Mouse (Mus musculus) C2C12 (cell line): ENCODE data around the gene Cited4. TPM values are rescaled to one million over a fixed set of nuclear protein-coding genes. Genes with fewer than 3 reads are reported as not detected.

Experiments
- H3K27me3 ChIP-seq: one replicate; pipeline ENCODE4 v1.6.1; 2011; ENCODE audit not compliant: control insufficient read depth, insufficient read depth, insufficient read length
- H3K36me3 ChIP-seq: one replicate; pipeline ENCODE4 v1.6.1; 2011; ENCODE audit not compliant: control insufficient read depth, insufficient read depth
- H3K4me3 ChIP-seq: one replicate; pipeline ENCODE4 v1.5.1; 2011; ENCODE audit warnings: mild to moderate bottlenecking, control low read depth; ENCODE audit not compliant: poor library complexity, insufficient read depth, severe bottlenecking
- H3K79me2 ChIP-seq: one replicate; pipeline ENCODE4 v1.6.1; 2011; ENCODE audit not compliant: control insufficient read depth, insufficient read depth
- H3K79me3 ChIP-seq: one replicate; pipeline ENCODE4 v1.6.1; 2011; ENCODE audit warnings: low read depth, control low read depth
- H3ac ChIP-seq: one replicate; pipeline ENCODE3; 2011; ENCODE audit warnings: low read depth; ENCODE audit not compliant: control insufficient read depth, insufficient read length
- CEBPB ChIP-seq: IDR thresholded peaks from one replicate; pipeline ENCODE4 v1.6.1; 2011; ENCODE audit warnings: low read depth, mild to moderate bottlenecking, control low read depth, moderate library complexity
- CTCF ChIP-seq: IDR thresholded peaks from one replicate; pipeline ENCODE4 v1.5.1; 2011; ENCODE audit not compliant: control insufficient read depth, insufficient read depth, insufficient read length
- FOSL1 ChIP-seq: IDR thresholded peaks from one replicate; pipeline ENCODE4 v1.8.0; 2011; ENCODE audit warnings: mild to moderate bottlenecking, low read length; ENCODE audit not compliant: poor library complexity, insufficient read depth, severe bottlenecking
- MAX ChIP-seq: IDR thresholded peaks from one replicate; pipeline ENCODE4 v1.6.1; 2011; ENCODE audit warnings: mild to moderate bottlenecking, control low read depth
- MYOD1 ChIP-seq: IDR thresholded peaks from one replicate; pipeline ENCODE4 v1.6.1; 2011; ENCODE audit warnings: low read depth; ENCODE audit not compliant: control insufficient read depth, insufficient read length
- MYOG ChIP-seq: IDR thresholded peaks from one replicate; pipeline ENCODE4 v1.6.1; 2011; ENCODE audit not compliant: control insufficient read depth, insufficient read length; ENCODE audit errors: extremely low read depth
- USF1 ChIP-seq: IDR thresholded peaks from one replicate; pipeline ENCODE4 v1.6.1; 2011; ENCODE audit warnings: low read depth, mild to moderate bottlenecking, control low read depth, moderate library complexity
- long read RNA-seq, 2 experiments: library from polyadenylated mRNA; unstranded; transcript quantifications; one replicate each; pipeline ENCODE4 v2.0.0; 2019 to 2020
- polyA plus RNA-seq: library from polyadenylated mRNA; unstranded; fragments of >200 nt; fragmentation: generic; extraction: Trizol; gene quantifications from one replicate; pipeline ENCODE4 v1.2.1, GENCODE M21; 2012; ENCODE audit warnings: missing spikeins

Gene Cited4
- not detected for polyA plus RNA-seq
- long read RNA-seq, experiment 1 = 0 reads
- long read RNA-seq, experiment 2 = 0 reads

GRCm38 (mm10) chr4:120666358-120667024, at the start of gene Cited4:
Cited4 (plus strand) TSS chr4:120666572.
- Histone ChIP-seq H3K79me2 (no peaks in the 10 kb centered on the region), H3ac (no peak within 1 kb of the TSS), H3K36me3 (no peaks in the 10 kb centered on the region), H3K4me3 (no peak within 1 kb of the TSS), H3K27me3 (peaks cover 13% of the 10 kb centered on the region), H3K79me3 (no peaks in the 10 kb centered on the region)
- TF ChIP-seq FOSL1 (no peak), MAX (no peak), CEBPB (no peak), USF1 (no peak), MYOD1 (no peak), MYOG (no peak), CTCF (no peak)

- Histone ChIP-seq H3K4me3 (no peak overlapping the region), H3K79me2 (no peaks in the 10 kb centered on the region)
- peak; percentile 64 for TF ChIP-seq USF1
- TF ChIP-seq FOSL1 = peak; percentile 71
- TF ChIP-seq MYOG = no peak
- TF ChIP-seq MAX = no peak
These were observed 38.6 kb upstream of the Cited4 start for GRCm38 (mm10) chr4:120627728-120628127.

GRCm38 (mm10) chr4:120630218-120630931, 36.0 kb upstream of the Cited4 start:
- Histone ChIP-seq H3K36me3 (no peaks in the 10 kb centered on the region), H3K79me2 (no peaks in the 10 kb centered on the region)
- TF ChIP-seq MYOD1 (no peak), USF1 (no peak), MAX (no peak), CTCF (no peak), FOSL1 (no peak)

More at GRCm38 (mm10) chr4:120627728-120628127, 38.6 kb upstream of the Cited4 start:
- no peaks in the 10 kb centered on the region for H3K36me3 ChIP-seq
- no peak overlapping the region for H3ac ChIP-seq
- H3K27me3 ChIP-seq = no peaks in the 10 kb centered on the region
- H3K79me3 ChIP-seq = no peaks in the 10 kb centered on the region

GRCm38 (mm10) chr4:120631828-120632227, 34.5 kb upstream of the Cited4 start:
- Histone ChIP-seq H3K4me3 (no peak overlapping the region), H3K79me3 (no peaks in the 10 kb centered on the region), H3K36me3 (no peaks in the 10 kb centered on the region), H3ac (no peak overlapping the region), H3K79me2 (no peaks in the 10 kb centered on the region), H3K27me3 (peaks cover 4% of the 10 kb centered on the region)
- TF ChIP-seq CEBPB (no peak), USF1 (no peak), MAX (no peak), CTCF (no peak), MYOG (no peak), MYOD1 (no peak), FOSL1 (no peak)

More at GRCm38 (mm10) chr4:120630218-120630931, 36.0 kb upstream of the Cited4 start:
- Histone ChIP-seq H3K79me3 (no peaks in the 10 kb centered on the region), H3K27me3 (peaks cover 4% of the 10 kb centered on the region), H3ac (no peak overlapping the region), H3K4me3 (no peak overlapping the region)

- Histone ChIP-seq H3K79me2 (no peaks in the 10 kb centered on the region), H3K27me3 (peaks cover 12% of the 10 kb centered on the region), H3ac (no peak overlapping the region), H3K79me3 (no peaks in the 10 kb centered on the region), H3K36me3 (no peaks in the 10 kb centered on the region), H3K4me3 (no peak overlapping the region)
- TF ChIP-seq FOSL1 = no peak
- TF ChIP-seq MAX = no peak
- no peak for TF ChIP-seq CTCF
- TF ChIP-seq MYOD1 = no peak
- no peak for TF ChIP-seq CEBPB
- no peak for TF ChIP-seq MYOG
- no peak for TF ChIP-seq USF1
These were observed 31.0 kb upstream of the Cited4 start for GRCm38 (mm10) chr4:120635351-120635750.
